Mouse (Mus musculus): Measurements from ENCODE around the gene Krt84.

- TF ChIP-seq POLR2A (IDR thresholded peaks at IDR 0.05; ENCODE audit: low read depth, low read length) = no peak
- no peak for TF ChIP-seq CTCF (IDR thresholded peaks at IDR 0.05; ENCODE audit: borderline replicate concordance, insufficient read depth, low read length)
Measured at GRCm38 (mm10) chr15:101506896-101507758, 25.5 kb downstream of the Krt84 start.
